Mouse (Mus musculus): Measurements from ENCODE around the gene Ehmt1.
"Not testable (repeated sequence)": the region's sequence is repeated elsewhere in the genome, so short reads cannot be mapped to it uniquely, and the experiment has no call there.

Ehmt1 gene

DNA sequence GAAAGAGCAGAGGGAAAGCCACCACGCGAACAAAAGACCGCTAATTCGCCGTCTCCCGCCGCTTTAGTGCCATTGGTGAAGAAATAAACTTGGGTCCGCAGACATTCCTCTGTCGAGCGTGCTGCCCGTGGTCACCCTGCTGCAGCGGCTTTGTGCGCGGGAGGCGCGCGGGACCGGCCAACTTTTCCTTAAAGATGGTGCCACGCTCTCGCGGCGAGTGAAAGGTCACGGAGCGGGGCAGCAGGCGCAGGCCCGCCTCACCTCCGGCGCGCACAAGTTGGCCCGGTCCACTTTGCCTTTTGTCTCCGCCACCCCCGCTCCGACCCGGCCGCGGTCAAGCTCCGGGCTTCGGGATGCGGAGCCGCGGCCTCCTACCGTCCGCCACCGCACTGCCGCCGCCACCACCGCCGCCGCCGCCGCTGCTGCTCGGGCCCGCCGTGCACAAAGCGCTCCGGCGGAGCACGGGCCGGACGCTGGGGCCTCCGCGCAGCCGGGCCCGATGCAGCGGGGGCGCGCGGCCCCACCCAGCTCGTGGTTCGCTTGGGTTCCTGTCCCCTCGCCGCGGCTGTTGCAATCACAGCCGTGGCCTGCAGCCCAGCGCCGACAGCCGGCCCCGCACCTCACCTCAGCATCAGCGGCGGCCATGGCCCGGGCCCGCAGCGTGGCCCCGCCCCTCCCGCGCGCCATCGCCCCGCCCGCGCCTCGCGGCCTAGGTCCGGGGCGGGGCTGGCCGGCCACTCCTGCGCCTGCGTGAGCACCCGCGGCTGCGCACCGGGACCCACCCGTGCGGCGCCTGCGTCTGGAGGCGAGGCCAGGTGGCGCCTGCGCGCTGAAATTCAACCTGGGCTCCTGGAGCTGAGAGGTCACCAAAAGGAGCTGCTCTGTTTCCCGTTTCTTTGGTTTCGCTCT, at the start of gene Ehmt1:
Gene Ehmt1, minus strand, starts transcription at position 685 of the 909 bp plus-strand sequence.
- peak; percentile 85 for DNase-seq (ENCODE audit: low spot score)

DNA sequence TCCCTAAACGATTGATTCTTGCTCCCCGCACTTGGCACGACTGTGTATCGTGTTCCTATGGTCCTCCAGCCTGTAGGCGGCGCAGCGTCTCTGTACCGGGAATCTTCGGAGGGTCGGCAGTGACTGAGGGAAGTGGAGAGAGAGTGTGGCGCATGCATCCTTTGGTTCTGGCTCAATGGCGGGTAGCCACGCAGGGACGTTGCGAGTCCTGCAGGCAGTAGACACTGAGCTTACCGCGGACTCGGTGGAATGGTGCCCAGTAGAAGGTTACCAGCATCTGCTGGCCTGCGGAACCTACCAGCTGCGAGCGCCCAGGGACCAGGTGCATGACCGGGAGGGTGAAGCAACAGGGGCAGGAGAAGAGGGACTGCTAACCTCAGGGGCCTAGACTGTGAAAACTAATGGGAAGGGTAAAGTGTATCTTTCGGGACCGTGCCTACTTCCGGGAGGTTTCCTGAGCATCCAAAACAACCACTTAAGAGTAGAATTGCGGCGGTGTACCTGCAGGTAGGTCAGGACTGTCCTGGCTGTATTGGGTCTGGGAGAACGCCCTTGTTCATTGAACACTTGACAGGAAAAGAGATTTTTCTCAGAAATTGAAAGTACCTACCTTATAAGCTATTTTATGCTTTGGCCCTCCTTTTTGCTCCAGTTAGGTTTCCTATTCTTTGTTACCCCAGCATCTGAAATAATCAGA, 43.0 kb upstream of the Ehmt1 start, which contains the start of gene Dph7:
Gene Dph7, plus strand, starts transcription at position 97 of the 697 bp plus-strand sequence.
- peak; percentile 65 for DNase-seq (ENCODE audit: low spot score)

DNA sequence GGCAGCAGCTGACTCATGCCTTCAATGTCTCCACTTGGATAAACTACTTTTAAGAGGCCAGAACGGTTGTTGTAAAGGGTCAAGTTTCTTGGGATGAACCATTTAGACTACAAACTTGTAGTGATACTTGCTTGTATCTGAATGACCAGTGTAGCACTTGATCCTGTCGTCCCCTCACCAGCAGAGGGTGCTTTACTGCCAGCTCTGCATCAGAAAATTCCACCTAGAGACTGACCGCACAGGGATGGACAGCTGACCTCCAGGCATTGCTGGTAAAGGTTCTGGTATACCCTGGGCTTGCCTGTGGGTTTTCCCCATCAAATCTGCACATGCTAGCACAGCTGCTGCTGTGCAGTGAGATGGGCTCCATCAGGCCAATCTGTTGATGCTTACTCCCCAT, 41.5 kb upstream of the Ehmt1 start:
- DNase-seq (ENCODE audit: low spot score): no peak

DNA sequence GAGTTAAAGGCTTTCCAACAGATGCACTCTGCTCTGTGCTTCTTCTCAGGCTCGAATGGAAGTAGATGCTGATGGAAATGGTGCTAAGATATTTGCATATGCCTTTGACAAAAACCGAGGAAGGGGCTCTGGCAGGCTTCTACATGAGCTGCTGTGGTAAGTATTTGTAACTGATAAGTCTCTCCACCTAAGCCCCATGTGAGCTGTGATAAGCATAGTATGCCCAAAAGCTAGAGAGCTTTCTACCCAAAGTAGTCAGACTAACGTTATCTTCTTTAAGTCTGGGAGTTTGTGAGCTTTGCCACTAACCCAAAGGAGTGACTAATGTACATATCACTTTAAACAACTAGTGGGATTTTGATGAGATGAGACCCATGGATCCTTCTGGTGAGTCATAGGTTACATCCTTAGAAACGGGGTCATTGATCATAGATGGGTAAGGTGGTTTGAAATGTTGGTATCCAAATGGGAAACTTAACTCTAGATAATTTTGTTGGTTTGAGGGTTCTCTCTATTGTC, 33.2 kb upstream of the Ehmt1 start:
- DNase-seq (ENCODE audit: low spot score): no peak

DNA sequence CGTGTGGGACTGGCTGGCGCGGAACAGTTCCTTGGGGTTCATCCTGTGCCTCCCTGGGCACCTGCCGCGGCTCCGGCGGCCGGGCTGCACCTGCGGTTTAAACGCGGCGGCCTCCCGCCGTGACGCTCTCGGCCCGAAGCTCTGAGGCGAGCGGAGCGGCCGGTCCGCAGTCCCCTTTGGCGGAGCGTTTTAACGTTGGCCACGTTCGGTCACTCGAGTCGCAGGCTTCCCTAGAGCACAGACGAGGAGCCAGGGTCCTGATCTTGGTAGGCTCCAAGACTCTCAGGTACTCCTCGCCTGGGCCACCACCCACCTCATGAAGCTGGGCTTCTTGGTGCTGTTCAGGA, 30.7 kb upstream of the Ehmt1 start:
- no peak for DNase-seq (ENCODE audit: low spot score)

DNA sequence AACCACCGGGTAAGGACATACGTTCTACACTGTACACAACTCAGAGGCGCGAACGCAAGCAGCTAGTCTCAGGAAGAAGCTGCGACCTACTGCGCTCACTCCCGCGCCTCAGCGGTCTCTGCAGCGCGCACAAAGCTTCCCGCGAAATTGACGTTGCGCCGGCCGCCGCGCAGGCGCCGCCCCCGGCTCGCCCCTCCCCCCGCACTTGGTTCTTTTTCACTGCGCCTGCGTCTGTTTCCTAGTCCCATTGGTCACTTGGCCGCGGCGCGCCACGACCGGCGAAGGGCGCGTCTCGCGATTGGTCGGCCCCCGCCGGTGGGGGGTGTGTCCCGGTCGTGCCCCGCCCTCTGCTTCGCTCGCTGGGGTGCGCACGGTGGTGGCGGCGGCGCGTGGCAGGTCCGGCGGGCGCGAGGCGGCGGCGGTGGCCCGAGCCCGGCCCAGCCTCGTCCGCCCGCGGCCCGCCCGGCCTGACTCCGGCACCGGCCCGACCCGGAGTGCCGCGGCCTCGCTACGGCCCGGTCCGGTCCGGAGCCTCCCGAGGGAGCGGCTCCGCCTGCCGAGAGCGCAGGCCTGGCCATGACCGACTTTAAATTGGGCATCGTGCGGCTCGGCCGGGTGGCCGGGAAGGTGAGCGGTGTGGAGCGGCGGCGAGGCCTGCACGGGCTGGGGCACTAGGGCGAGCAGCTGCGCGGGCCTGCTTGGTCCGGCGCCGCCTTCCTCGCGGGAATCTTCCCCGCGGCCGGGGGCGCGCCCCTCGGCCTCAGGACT, 30.2 kb upstream of the Ehmt1 start, which contains the start of gene Zmynd19:
Gene Zmynd19, plus strand, starts transcription at position 372 of the 768 bp plus-strand sequence.
- DNase-seq (ENCODE audit: low spot score): peak; percentile 96

DNA sequence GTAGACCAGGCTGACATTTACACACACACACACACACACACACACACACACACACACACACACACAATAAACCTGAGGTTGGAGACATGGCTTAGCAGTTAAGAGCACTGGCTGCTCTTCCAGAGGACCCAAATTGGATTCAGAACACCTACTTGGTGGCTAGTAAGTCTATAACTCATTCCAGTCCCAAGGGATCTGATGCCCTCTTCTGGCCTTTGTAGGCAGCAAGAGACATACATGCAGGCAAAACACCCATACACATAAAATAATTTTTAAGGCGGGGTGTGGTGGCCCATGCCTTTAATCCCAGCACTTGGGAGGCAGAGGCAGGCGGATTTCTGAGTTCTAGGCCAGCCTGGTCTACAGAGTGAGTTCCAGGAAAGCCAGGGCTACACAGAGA, 24.9 kb upstream of the Ehmt1 start:
- not testable (repeated sequence) for DNase-seq (ENCODE audit: low spot score)

DNA sequence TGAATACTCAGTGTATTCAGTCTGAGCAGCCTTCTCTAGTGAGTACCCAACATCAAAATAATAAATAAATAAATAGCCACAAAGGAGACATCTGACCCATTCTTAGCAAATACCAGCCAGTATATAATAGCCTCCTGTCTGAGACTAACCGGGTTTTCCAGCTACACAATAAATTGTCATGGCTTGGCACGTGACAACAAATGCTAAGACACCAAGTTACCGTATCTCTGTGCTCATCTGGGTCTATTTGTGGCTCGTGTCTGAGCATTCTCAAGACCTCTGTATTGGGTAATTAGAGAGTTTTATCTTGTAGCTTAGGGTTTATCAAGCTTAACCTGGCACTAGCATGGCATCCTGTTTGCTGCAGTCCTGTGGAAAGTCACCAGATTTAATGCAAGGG, 22.7 kb upstream of the Ehmt1 start:
- DNase-seq (ENCODE audit: low spot score): no peak

DNA sequence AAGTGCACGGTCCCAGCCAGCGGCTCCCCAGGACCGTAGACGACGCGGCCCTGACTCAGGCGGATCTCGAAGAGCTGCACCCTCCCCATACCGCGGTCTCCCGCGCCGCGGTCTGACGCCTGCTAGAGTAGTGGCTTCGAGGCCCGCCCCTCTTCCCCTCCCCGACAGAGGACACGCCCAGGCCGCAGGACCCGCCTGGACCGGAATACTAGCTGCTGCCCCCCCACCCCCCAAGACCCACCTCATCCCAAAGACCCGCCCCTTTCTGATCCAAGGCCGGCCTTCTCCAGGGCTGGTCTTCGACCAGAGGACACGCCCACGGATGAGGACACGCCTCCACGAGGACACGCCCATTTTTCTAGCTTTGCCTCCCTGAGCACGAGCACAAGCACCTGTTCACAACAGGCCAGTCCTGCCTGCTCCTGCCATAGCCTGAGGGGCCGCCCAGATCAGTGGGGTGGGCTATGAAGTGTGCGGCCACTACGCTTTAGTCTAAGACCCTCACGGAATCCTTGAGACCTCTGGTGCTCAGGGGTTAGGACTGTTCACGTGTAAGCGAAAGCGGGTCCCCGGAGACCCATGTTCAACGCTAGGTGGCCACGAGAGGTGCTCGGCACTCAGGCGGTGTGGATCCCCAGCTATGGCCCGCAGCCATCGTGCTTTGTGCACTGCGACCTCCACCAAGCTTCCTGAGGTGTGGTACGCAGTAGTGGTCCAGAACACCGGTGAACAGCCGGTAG, 15.8 kb upstream of the Ehmt1 start, which contains the start of gene Arrdc1:
Gene Arrdc1, minus strand, starts transcription at position 196 of the 740 bp plus-strand sequence.
- peak; percentile 66 for DNase-seq (ENCODE audit: low spot score)

DNA sequence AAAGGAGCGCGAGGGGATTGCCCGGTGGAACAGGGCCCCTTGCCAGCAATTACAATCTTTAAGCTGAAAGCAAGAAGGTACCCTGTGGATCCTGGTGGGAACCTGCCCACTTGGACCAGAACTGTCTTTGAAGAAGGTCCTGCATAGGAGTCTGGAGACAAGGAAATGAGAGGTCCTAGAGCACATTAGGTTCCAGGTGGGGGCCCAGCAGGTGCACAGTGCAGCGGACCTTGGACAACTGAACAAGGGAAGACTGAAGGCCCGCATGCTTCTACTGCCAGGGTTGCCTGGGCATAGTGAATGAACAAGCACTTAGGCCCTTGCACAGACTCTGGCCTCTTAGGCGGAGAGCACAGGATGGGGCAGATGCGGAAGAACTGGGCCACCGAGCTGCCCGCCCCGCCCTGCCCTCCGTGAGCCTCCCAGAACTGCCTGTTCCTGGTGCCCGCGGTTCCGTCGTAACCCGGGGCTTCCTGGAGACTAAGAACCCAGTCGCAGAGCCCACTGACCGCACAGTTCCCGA, 15.1 kb upstream of the Ehmt1 start:
- DNase-seq (ENCODE audit: low spot score): no peak

DNA sequence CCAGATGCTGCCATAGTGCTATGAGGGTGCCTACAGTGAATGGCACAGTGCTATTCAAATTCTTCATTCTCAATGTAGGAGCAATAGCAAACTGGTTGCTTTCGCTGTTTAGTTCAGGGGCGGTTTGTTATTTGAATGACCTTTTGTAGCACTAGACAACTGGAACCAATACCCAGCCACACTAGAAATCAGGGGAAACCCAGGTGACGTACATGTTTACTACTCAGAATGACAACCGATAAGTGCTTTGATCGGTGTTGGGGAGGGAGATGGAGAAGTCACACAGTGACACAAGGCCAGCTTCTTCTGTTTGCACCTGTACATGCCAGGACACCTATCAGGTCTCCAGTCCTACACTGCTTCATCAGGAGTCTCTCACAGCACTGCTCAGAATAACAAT, 10.2 kb upstream of the Ehmt1 start:
- no peak for DNase-seq (ENCODE audit: low spot score)

DNA sequence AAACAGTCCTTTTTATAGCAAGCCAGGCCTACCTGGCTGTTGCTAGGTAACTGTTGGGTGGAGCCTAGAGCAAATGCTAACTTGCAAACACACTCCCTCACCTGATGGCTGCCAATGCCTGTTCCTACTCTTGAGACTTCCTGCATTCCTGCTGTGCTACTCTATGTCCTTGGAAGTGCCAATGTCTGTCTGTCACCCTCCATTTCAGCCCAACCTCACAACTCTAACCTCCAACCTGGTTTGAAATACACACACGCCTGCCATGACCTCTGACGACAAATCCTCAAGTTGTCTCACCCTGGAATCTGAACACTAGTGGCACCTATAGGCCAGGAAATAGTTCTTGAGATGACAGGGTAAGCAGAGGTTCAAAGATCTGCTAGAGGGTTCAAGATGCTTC, 9.7 kb upstream of the Ehmt1 start:
- no peak for DNase-seq (ENCODE audit: low spot score)

DNA sequence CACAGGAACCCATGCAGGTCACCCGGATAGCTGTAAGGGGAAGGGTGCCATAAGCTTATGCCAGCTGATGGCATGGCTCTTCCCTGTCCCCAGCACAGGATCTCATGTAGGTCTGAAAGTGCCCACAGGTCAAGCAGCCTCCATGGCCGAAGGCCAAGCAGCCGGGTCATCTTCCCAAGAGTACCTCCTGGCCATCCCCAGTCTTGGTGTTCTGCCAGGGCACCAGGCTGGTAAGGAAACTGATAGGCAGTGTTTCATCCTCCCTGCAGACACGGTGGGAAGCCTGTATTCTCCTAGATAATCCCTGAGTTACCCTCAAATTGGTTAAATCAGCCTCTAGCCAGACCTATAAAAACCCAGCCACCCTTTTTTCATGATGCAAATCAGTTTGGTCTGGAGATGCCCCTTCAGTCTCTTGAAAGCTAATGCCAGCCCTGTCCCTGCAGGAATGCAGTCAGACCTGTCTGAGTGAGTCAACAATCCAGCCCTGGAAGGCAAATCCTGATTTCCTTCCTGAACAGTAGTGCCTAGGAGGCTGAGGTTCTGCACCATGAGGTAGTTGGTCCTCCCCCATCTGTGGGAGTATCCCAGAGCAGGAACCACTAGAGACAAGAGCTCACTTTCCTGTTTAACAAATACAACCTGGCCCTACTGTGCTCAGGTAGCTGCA, 8.5 kb upstream of the Ehmt1 start:
- DNase-seq (ENCODE audit: low spot score): no peak

DNA sequence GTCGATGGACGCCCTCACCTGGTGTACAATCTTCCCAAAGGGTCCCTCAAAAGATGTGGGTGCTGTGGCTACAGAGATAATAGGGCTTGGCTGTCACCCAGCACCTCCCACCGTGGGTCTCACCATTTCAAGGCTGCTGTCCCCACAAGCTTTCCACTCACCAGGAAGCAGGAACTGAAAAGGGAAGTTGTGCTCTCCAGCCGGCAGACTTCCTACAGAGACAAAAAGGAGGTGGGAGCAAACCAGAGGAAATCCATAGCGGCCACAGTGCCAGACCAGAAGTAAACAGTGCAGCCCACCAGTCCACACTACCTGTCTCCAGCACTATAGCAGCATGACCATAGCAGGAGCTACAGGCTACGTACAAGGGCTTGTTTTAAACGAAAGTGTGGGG, 7.5 kb upstream of the Ehmt1 start:
- no peak for DNase-seq (ENCODE audit: low spot score)

DNA sequence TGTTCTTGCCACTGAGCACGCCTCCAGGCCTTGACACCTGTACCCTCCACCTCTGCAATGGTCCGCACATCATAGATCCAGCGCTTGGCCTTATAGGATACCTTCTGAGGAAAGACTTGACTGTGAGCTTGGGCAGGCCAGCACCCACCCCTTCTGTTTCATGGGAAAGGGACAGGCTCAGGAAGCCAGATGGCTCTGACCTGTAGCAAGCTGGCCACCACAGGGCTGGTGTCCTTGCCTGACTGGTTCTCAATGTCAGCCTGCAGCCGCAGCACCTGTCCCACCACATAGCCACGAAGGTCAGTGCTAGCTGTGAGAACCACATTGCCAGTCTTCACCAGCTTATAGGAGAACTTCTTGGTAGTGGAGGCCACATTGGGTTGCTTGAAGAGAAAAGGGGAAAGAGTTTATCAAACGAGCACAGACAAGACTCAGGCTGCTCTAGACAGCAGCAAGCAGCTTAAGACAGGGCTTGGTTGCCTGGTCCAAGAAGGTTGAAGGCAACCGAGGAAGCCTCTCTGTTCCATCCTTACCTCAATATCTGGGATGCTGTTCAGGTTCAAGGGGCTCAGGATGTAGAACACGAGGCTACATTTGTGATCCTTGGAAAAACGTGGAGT, 7.0 kb upstream of the Ehmt1 start:
- DNase-seq (ENCODE audit: low spot score): no peak

DNA sequence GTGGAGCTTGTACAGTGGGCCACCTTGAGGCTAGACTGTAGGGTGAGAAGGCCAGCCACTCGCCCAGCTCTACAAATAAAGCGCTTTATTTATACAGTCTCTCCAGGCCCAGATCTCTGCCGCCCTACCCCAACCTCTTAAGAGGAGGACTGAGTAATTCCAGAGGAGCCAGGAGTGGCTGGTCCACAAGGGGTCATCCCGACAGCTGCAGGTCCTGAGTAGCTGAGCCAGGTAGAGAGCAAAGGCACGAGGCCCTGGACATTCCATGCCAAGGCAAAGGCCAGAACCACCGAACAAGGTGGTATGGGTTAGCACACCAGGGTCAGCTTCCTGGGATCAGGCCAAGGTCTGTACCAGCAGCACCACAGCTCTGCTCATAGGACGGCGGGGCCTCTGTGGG, 5.9 kb upstream of the Ehmt1 start:
- DNase-seq (ENCODE audit: low spot score): no peak

DNA sequence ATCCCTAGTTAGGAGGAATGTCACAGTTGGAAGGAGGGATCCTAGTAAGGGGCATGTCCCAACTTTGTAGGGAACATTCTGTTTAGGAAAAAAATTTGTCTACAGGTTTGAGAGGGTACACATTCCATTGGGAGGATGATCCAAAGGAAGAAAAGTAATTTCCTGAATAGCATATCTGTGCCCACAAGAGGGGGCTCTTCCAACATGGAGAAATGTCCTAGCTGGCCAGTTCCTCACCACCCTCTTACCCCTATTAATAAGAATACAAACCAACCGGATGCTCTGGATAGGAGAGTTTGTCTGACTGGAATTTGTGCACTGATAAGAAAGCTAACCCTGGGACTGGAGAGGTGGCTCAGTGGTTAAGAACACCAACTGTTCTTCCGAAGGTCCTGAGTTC, 4.1 kb upstream of the Ehmt1 start:
- DNase-seq (ENCODE audit: low spot score): no peak

DNA sequence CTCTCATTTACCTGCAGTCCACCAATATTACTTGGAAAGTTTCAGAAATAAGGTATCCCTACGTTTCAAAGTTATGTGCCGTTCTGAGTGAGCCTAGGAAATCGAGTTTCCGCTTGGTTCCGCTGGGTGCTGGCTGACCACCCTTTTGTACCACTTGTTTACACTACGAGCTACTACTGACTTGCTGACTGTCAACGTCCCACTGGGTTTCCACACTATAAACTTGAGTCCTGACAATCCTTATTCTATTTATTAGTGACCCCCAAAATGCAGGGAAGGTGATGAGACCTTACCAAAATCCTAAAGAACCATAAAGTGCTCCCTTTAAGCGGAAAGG, 393 bp upstream of the Ehmt1 start:
- DNase-seq (ENCODE audit: low spot score): no peak

DNA sequence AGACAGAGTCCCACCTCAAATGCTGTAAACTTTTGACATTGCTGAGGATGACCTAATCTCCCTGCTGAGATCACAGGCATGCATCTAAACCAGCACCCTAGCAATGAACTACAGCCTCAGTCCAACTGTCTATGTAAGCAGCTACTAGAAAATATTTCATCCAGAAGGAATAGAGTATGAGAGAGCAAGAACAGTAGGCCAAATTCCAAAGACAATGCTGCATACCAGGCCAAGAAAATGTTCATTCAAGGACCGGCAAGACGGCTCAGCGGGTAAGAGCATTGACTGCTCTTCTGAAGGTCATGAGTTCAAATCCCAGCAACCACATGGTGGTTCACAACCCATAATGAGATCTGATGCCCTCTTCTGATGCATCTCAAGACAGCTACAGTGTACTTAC, 4.7 kb downstream of the Ehmt1 start:
- no peak for DNase-seq (ENCODE audit: low spot score)

DNA sequence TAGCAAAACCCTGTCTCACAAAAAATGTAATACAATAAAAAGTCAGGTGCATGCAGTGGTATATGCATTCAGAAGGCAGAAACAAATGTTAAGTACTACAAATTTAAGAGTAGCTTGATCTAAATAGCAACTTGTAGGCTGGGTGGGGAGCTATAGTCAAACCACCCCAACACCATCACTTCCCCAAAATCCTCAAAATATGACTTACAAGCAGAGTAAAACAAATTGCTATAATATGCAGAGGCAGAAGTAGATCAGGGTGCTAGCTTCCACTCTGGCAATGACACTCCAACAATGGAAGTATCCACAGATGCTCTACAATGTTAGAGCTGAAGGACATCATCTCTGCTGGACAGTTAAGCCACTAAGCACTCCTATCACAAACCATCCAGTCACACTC, 6.8 kb downstream of the Ehmt1 start:
- no peak for DNase-seq (ENCODE audit: low spot score)

Measured in ovary, postnatal 10 days (tissue).